Comparison of ENCODE assay signal across 20 mouse cellular contexts in genomic region chr2:60115891-60116554, GRCm38 (mm10).
DNase-seq lines count a peak whose midpoint lies in the region; ATAC-seq and TF ChIP-seq lines count a peak whose summit lies in the region.
"Had no signal": no experiment of that assay in that cellular context is flagged by ENCODE, and none has a peak within 500 bp of the region (broad histone marks: within the 10 kb centered on the region; RNA-seq: fewer than 3 reads in every experiment).

No protein-coding gene starts in this region.

- WGBS in kidney, embryonic 14.5 days, result 22% methylated on average over 12 of the region's 12 CpGs
- WGBS in kidney, postnatal 0 days, result 26% methylated on average over 12 of the region's 12 CpGs

- TF ChIP-seq CTCF in gastrocnemius, adult 2 months (IDR thresholded peaks at IDR 0.05), result no peak
- no peak for TF ChIP-seq CTCF in Patski (IDR thresholded peaks at IDR 0.05)
- TF ChIP-seq CTCF in kidney, postnatal 0 days (IDR thresholded peaks at IDR 0.05; ENCODE audit: low read depth), result no peak

- no peaks in the 10 kb centered on the region for H3K27me3 ChIP-seq in kidney, embryonic 14.5 days (ENCODE audit: control insufficient read depth, insufficient read depth, low read length)
- H3K27me3 ChIP-seq in Patski, result no peaks in the 10 kb centered on the region
- no peaks in the 10 kb centered on the region for H3K27me3 ChIP-seq in kidney, postnatal 0 days (ENCODE audit: insufficient read depth, low read length)
- H3K27me3 ChIP-seq: liver, embryonic 15.5 days; lung, embryonic 15.5 days had no signal

- peaks cover 29% of the 10 kb centered on the region for H3K4me1 ChIP-seq in kidney, embryonic 14.5 days (ENCODE audit: control insufficient read depth, insufficient read depth, low read length)
- peaks cover 16% of the 10 kb centered on the region; the same call in 1 of the 2 replicates for H3K4me1 ChIP-seq in kidney, postnatal 0 days (replicated peaks; ENCODE audit: insufficient read depth, low read length)

- DNase-seq in gastrocnemius, adult 2 months, result no peak
- no peak for DNase-seq in gastrocnemius, postnatal 10 days
- DNase-seq in kidney, adult 8-10 months, result no peak
- no peak for DNase-seq in Patski (ENCODE audit: low read depth, low spot score)
- DNase-seq in kidney, postnatal 0 days (ENCODE audit: low spot score), result peak; percentile 54
- no peak for DNase-seq in thymus, postnatal 14 days
- no peak for DNase-seq in cerebellum, postnatal 4 days (ENCODE audit: low spot score in 2 of 2)
- DNase-seq: adrenal gland, postnatal 14 days; cerebellum, adult 8-10 months; cerebellum, postnatal 36 days; liver; midbrain, embryonic 14.5 days; thymus, postnatal 25 days had no signal

- no peak overlapping the region for H3K4me2 ChIP-seq in kidney, embryonic 14.5 days (replicated peaks; ENCODE audit: low read depth, low read length)
- no peak overlapping the region; the same call in 1 of the 2 replicates for H3K4me2 ChIP-seq in kidney, postnatal 0 days (ENCODE audit: low read length)
- H3K4me2 ChIP-seq: liver, embryonic 15.5 days; lung, embryonic 15.5 days had no signal

- H3K36me3 ChIP-seq in kidney, embryonic 14.5 days (ENCODE audit: control insufficient read depth, insufficient read depth, low read length), result peaks cover under 1% of the 10 kb centered on the region; the same call in 1 of the 2 replicates
- H3K36me3 ChIP-seq in kidney, postnatal 0 days (ENCODE audit: insufficient read depth, low read length), result peaks cover under 1% of the 10 kb centered on the region; the same call in 1 of the 2 replicates

- H3K9ac ChIP-seq in kidney, embryonic 14.5 days (ENCODE audit: low read depth, low read length), result no peak overlapping the region; the same call in 1 of the 2 replicates
- no peak overlapping the region for H3K9ac ChIP-seq in kidney, postnatal 0 days (ENCODE audit: low read depth, low read length)
- H3K9ac ChIP-seq: liver, embryonic 15.5 days; lung, embryonic 15.5 days had no signal

- no peaks in the 10 kb centered on the region for H3K9me3 ChIP-seq in kidney, embryonic 14.5 days (ENCODE audit: control insufficient read depth, low read length)
- no peaks in the 10 kb centered on the region for H3K9me3 ChIP-seq in kidney, postnatal 0 days (replicated peaks; ENCODE audit: low read length)
- H3K9me3 ChIP-seq: heart, embryonic 10.5 days; liver, embryonic 15.5 days; lung, embryonic 15.5 days had no signal

- intact Hi-C loops in gastrocnemius, adult 2 months (cut with DNase I), result loop anchor here (5.0 kb wide), 1 partner anchor 44 kb away; no protein-coding TSS in a partner anchor

- peak; percentile 86 for ATAC-seq in kidney, embryonic 14.5 days (ENCODE audit: low FRiP score, low TSS enrichment)
- ATAC-seq in Patski, result peak; percentile 47
- ATAC-seq in kidney, postnatal 0 days (replicated peaks; ENCODE audit: low FRiP score, low read depth), result no peak; the same call in 1 of the 2 replicates
- ATAC-seq: hindbrain, embryonic 16.5 days; intestine, embryonic 16.5 days had no signal

- in situ Hi-C loops in Patski (cut with MboI; ENCODE audit: low pct_unique_long_range_greater_than_20kb), result no loop called here

- peak overlapping the region; percentile 57 for H3K27ac ChIP-seq in gastrocnemius, adult 2 months
- 0 out of 2 replicates have a peak overlapping the region, but pooled peaks have one; percentile 6 for H3K27ac ChIP-seq in kidney, embryonic 14.5 days (ENCODE audit: low read depth, low read length)
- H3K27ac ChIP-seq in kidney, postnatal 0 days, result peak overlapping the region; percentile 51
- H3K27ac ChIP-seq: heart, embryonic 10.5 days; hindbrain, embryonic 10.5 days; liver, embryonic 15.5 days; lung, embryonic 15.5 days had no signal

- POLR2A ChIA-PET in Patski (lab: Charles Lee), result no interaction called here

- H3K4me3 ChIP-seq in gastrocnemius, adult 2 months, result peak overlapping the region; percentile 32
- H3K4me3 ChIP-seq in kidney, embryonic 14.5 days (ENCODE audit: low read length), result no peak overlapping the region
- no peak overlapping the region for H3K4me3 ChIP-seq in kidney, postnatal 0 days (replicated peaks; ENCODE audit: low read depth, low read length)
- H3K4me3 ChIP-seq: heart, embryonic 10.5 days; hindbrain, embryonic 10.5 days; liver, embryonic 15.5 days; lung, embryonic 15.5 days had no signal

- CTCF ChIA-PET in Patski (lab: Charles Lee), result interaction anchor here (1.7 kb wide), 1 partner anchor 10 kb away, joined by 4 read pairs; no protein-coding TSS in a partner anchor

Comparison
In these comparisons a context has a peak if more than half of its experiments do, and no peak if none do; other contexts are left out.
1. H3K27ac ChIP-seq: peak in every context shown above with its lines; median percentile 57 in gastrocnemius, adult 2 months; 51 in kidney, postnatal 0 days; 6 in kidney, embryonic 14.5 days.